Mouse (Mus musculus): ENCODE data around the gene Nin. TPM values are rescaled to one million over a fixed set of nuclear protein-coding genes. Genes with fewer than 3 reads are reported as not detected.

The Nin gene
- total and polyA plus RNA-seq, 3 experiments, result 29.0 to 51.7 (median 37.2) TPM

DNA sequence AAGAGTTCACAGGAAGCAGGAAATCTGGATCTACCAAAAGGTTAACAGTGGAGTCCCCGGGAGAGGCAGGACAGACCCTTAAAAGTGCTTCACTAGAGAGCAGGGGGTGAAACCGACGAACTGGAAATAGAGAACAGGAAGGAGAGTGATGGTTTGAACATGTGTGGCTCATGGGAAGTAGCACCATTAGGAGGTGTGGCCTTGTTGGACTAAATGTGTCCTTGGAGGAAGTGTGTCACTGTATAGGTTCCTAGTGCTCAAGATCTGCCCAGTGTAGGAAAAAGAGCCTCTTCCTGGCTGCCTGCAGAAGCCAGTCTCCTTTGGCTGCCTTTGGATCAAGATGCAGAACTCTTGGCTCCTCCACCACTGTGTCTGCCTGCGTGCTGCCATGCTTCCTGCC lies 108.4 kb downstream of the Nin start:
- no peaks in the 10 kb centered on the region for H3K27me3 ChIP-seq (replicated peaks)
- H3K4me2 ChIP-seq (ENCODE audit: insufficient read depth, low read depth, poor library complexity, severe bottlenecking), result no peak overlapping the region
- H3K4me3 ChIP-seq (replicated peaks in 1 of 3; ENCODE audit: low read depth in 2 of 3, low read length in 2 of 3, poor library complexity in 1 of 3), result no peak overlapping the region
- DNase-seq (ENCODE audit: extremely low read depth), result no peak
- no peak overlapping the region for H3K9ac ChIP-seq (ENCODE audit: insufficient read depth, low read depth)
- H3K4me1 ChIP-seq (ENCODE audit: control insufficient read depth in 1 of 2, insufficient read depth in 2 of 2), result peaks cover 4 to 6% of the 10 kb centered on the region in 2 experiments; a peak in 3 of 4 replicates
- in situ Hi-C loops (cut with MboI; ENCODE audit: low pct_ligation_motif_present, low pct_unique_long_range_greater_than_20kb, low sequenced_read_pairs), result no loop called here
- H3K79me2 ChIP-seq (replicated peaks; ENCODE audit: control insufficient read depth, extremely low read depth, insufficient read depth, poor library complexity, severe bottlenecking), result no peaks in the 10 kb centered on the region
- no peak overlapping the region for H3K27ac ChIP-seq (ENCODE audit: insufficient read depth, low read depth)
- no peaks in the 10 kb centered on the region for H3K9me3 ChIP-seq (replicated peaks; ENCODE audit: low read length)
- dilution Hi-C loops (cut with MboI; ENCODE audit: extremely low pct_ligation_motif_present, extremely low pct_unique_long_range_greater_than_20kb, low sequenced_read_pairs), result no loop called here
- no peak for TF ChIP-seq SMC3 (IDR thresholded peaks at IDR 0.05; ENCODE audit: low read depth, low read length)
- TF ChIP-seq RCOR1 (conservative IDR thresholded peaks at IDR 0.05; ENCODE audit: low read depth, low read length), result no peak
- TF ChIP-seq SIN3A (IDR thresholded peaks at IDR 0.05; ENCODE audit: low read length), result no peak
- H3K36me3 ChIP-seq (replicated peaks in 1 of 2; ENCODE audit: control insufficient read depth in 1 of 2, insufficient read depth in 1 of 2, low read length in 1 of 2), result peaks cover 0 to 3% of the 10 kb centered on the region in 2 experiments

DNA sequence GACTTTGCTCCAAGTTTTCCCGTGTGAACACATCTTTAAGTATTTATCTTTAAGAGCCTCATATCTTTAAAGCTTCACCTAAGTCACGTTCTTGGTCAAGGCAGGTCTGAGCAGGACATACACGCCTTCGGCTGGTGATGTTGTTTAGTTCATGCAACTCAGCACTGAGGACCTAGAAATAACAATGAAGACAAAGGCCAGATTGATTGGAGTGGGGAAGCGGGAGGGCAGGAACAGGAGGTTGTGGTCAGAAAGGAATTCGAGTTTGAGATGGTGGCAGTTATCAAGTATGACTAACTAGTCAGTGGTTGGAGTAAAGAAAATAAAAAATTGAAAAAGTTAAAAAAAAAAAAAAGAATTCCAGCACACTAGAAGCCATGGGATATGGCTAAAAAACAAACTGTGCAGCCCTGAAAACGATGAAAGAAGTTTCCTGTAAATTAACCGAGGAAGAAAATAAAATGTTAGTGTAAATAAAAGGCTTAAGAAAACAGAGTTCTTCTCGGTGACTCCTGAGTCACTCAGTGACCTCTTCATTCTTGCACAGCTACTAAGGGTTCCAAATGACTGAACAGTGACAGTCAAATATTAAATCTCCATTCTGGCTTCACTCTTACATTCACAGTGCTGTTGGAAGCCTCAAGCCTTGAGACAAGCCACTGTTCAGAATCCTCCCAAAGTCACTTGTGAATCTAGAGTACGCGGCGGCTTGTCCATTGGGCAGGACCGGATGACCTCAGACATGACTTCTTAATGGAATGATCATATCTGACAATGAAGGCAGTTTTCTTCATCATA lies 115.1 kb downstream of the Nin start:
- no peak for DNase-seq (ENCODE audit: extremely low read depth)
- dilution Hi-C loops (cut with MboI; ENCODE audit: extremely low pct_ligation_motif_present, extremely low pct_unique_long_range_greater_than_20kb, low sequenced_read_pairs), result no loop called here

GRCm38 (mm10) chr12:69995382-69995781 lies 118.1 kb downstream of the Nin start:
- no peaks in the 10 kb centered on the region for H3K4me1 ChIP-seq (ENCODE audit: control insufficient read depth in 1 of 2, insufficient read depth in 2 of 2)
- H3K9me3 ChIP-seq (replicated peaks; ENCODE audit: low read length), result peaks cover 5% of the 10 kb centered on the region
- peak overlapping the region; percentile 51 for H3K4me2 ChIP-seq (ENCODE audit: insufficient read depth, low read depth, poor library complexity, severe bottlenecking)
- no peak for DNase-seq (ENCODE audit: extremely low read depth)
- H3K27ac ChIP-seq (ENCODE audit: insufficient read depth, low read depth), result no peak overlapping the region
- H3K27me3 ChIP-seq (replicated peaks), result no peaks in the 10 kb centered on the region
- no peak for TF ChIP-seq ZKSCAN1 (IDR thresholded peaks at IDR 0.05; ENCODE audit: borderline replicate concordance, low read depth, low read length)
- TF ChIP-seq CHD1 (IDR thresholded peaks at IDR 0.05; ENCODE audit: low read depth, low read length), result no peak
- no peak for TF ChIP-seq TCF12 (IDR thresholded peaks at IDR 0.05; ENCODE audit: low read depth, low read length)
- TF ChIP-seq IRF4 (IDR thresholded peaks at IDR 0.05; ENCODE audit: low read depth, low read length), result 0 out of 2 replicates have a peak, but pooled peaks have one; percentile 23
- in situ Hi-C loops (cut with MboI; ENCODE audit: low pct_ligation_motif_present, low pct_unique_long_range_greater_than_20kb, low sequenced_read_pairs), result no loop called here
- H3K36me3 ChIP-seq (replicated peaks in 1 of 2; ENCODE audit: control insufficient read depth in 1 of 2, insufficient read depth in 1 of 2, low read length in 1 of 2), result no peaks in the 10 kb centered on the region
- H3K79me2 ChIP-seq (replicated peaks; ENCODE audit: control insufficient read depth, extremely low read depth, insufficient read depth, poor library complexity, severe bottlenecking), result no peaks in the 10 kb centered on the region
- dilution Hi-C loops (cut with MboI; ENCODE audit: extremely low pct_ligation_motif_present, extremely low pct_unique_long_range_greater_than_20kb, low sequenced_read_pairs), result no loop called here
- H3K4me3 ChIP-seq (replicated peaks in 1 of 3; ENCODE audit: low read depth in 2 of 3, low read length in 2 of 3, poor library complexity in 1 of 3), result no peak overlapping the region
- H3K9ac ChIP-seq (ENCODE audit: insufficient read depth, low read depth), result no peak overlapping the region

More for the DNA sequence above, 115.1 kb downstream of the Nin start:
- H3K4me3 ChIP-seq (replicated peaks in 1 of 3; ENCODE audit: low read depth in 2 of 3, low read length in 2 of 3, poor library complexity in 1 of 3), result no peak overlapping the region
- no peak overlapping the region for H3K4me2 ChIP-seq (ENCODE audit: insufficient read depth, low read depth, poor library complexity, severe bottlenecking)
- H3K27me3 ChIP-seq (replicated peaks), result no peaks in the 10 kb centered on the region
- in situ Hi-C loops (cut with MboI; ENCODE audit: low pct_ligation_motif_present, low pct_unique_long_range_greater_than_20kb, low sequenced_read_pairs), result no loop called here
- no peaks in the 10 kb centered on the region for H3K36me3 ChIP-seq (replicated peaks in 1 of 2; ENCODE audit: control insufficient read depth in 1 of 2, insufficient read depth in 1 of 2, low read length in 1 of 2)
- H3K27ac ChIP-seq (ENCODE audit: insufficient read depth, low read depth), result no peak overlapping the region
- TF ChIP-seq EP300 (IDR thresholded peaks at IDR 0.05; ENCODE audit: low read length) (no peak), ZNF384 (IDR thresholded peaks at IDR 0.05; ENCODE audit: low read depth, low read length) (no peak), USF2 (conservative IDR thresholded peaks at IDR 0.05; ENCODE audit: low read depth, low read length) (no peak), MAX (IDR thresholded peaks at IDR 0.05; ENCODE audit: low read length) (no peak), CHD2 (IDR thresholded peaks at IDR 0.05; ENCODE audit: low read length) (no peak), MYC (IDR thresholded peaks at IDR 0.05; ENCODE audit: low read depth, low read length) (no peak), PAX5 (IDR thresholded peaks at IDR 0.05; ENCODE audit: low read length) (no peak), ZC3H11A (IDR thresholded peaks at IDR 0.05; ENCODE audit: low read depth, low read length) (no peak), ZMIZ1 (IDR thresholded peaks at IDR 0.05; ENCODE audit: low read depth, low read length) (no peak), GABPA (IDR thresholded peaks at IDR 0.05; ENCODE audit: insufficient replicate concordance, low read depth, low read length) (no peak), MXI1 (IDR thresholded peaks at IDR 0.05; ENCODE audit: low read depth, low read length) (no peak), NRF1 (IDR thresholded peaks at IDR 0.05; ENCODE audit: low read depth, low read length) (no peak), MAZ (IDR thresholded peaks at IDR 0.05; ENCODE audit: low read depth, low read length) (no peak), NELFE (IDR thresholded peaks at IDR 0.05; ENCODE audit: low read depth, low read length) (no peak), USF1 (IDR thresholded peaks at IDR 0.05; ENCODE audit: low read depth, low read length) (no peak), KAT2A (IDR thresholded peaks at IDR 0.05; ENCODE audit: insufficient replicate concordance, low read length) (no peak), MAFK (IDR thresholded peaks at IDR 0.05; ENCODE audit: insufficient replicate concordance, low read length) (no peak), E2F4 (IDR thresholded peaks at IDR 0.05; ENCODE audit: insufficient replicate concordance, low read depth, low read length) (no peak)
- peaks cover 5% of the 10 kb centered on the region for H3K9me3 ChIP-seq (replicated peaks; ENCODE audit: low read length)
- no peaks in the 10 kb centered on the region for H3K4me1 ChIP-seq (ENCODE audit: control insufficient read depth in 1 of 2, insufficient read depth in 2 of 2)
- H3K9ac ChIP-seq (ENCODE audit: insufficient read depth, low read depth), result no peak overlapping the region
- H3K79me2 ChIP-seq (replicated peaks; ENCODE audit: control insufficient read depth, extremely low read depth, insufficient read depth, poor library complexity, severe bottlenecking), result no peaks in the 10 kb centered on the region

Measured in CH12.LX (cell line).